Mouse (Mus musculus): ENCODE results near the gene Cideb.

The Cideb gene

GRCm38 (mm10) chr14:55762001-55762821 lies 4.0 kb upstream of the Cideb start:
- DNase-seq: peak; percentile 46

- DNase-seq: no peak
These were observed 2.9 kb upstream of the Cideb start, which contains the start of gene Ltb4r2 for GRCm38 (mm10) chr14:55761163-55761562. Ltb4r2 (plus strand) TSS chr14:55761428.

GRCm38 (mm10) chr14:55760156-55760555 lies 1.9 kb upstream of the Cideb start:
- DNase-seq: peak; percentile 96

- no peak for DNase-seq
These were observed 692 bp downstream of the Cideb start for GRCm38 (mm10) chr14:55757566-55757965.

- DNase-seq: no peak
These were observed 11.0 kb downstream of the Cideb start for GRCm38 (mm10) chr14:55747051-55747847.

- no peak for DNase-seq
These were observed 12.4 kb downstream of the Cideb start for GRCm38 (mm10) chr14:55745861-55746237.

- peak; percentile 91 for DNase-seq
These were observed 12.9 kb downstream of the Cideb start, which contains the start of the genes Dhrs1 and Nop9 for GRCm38 (mm10) chr14:55745180-55745860. Dhrs1 (minus strand) TSS chr14:55745690. Nop9 (plus strand) TSS chr14:55745693.

GRCm38 (mm10) chr14:55743711-55744110 lies 14.5 kb downstream of the Cideb start:
- DNase-seq: peak; percentile 95

- DNase-seq: peak; percentile 81
These were observed 21.1 kb downstream of the Cideb start for GRCm38 (mm10) chr14:55737086-55737687.

- DNase-seq: no peak
These were observed 22.5 kb downstream of the Cideb start for GRCm38 (mm10) chr14:55735758-55736157.

- DNase-seq: no peak
These were observed 22.9 kb downstream of the Cideb start for GRCm38 (mm10) chr14:55735334-55735733.

- no peak for DNase-seq
These were observed 23.4 kb downstream of the Cideb start for GRCm38 (mm10) chr14:55734869-55735268.

GRCm38 (mm10) chr14:55733889-55734288 lies 24.4 kb downstream of the Cideb start:
- no peak for DNase-seq

- DNase-seq: no peak
These were observed 27.7 kb downstream of the Cideb start for GRCm38 (mm10) chr14:55730531-55731032.

GRCm38 (mm10) chr14:55730116-55730515 lies 28.1 kb downstream of the Cideb start:
- no peak for DNase-seq

- DNase-seq: no peak
These were observed 30.2 kb downstream of the Cideb start for GRCm38 (mm10) chr14:55727889-55728685.

- no peak for DNase-seq
These were observed 32.0 kb downstream of the Cideb start for GRCm38 (mm10) chr14:55726261-55726660.

- peak; percentile 75 for DNase-seq
These were observed 33.8 kb downstream of the Cideb start for GRCm38 (mm10) chr14:55724411-55724871.

GRCm38 (mm10) chr14:55723433-55723832 lies 34.8 kb downstream of the Cideb start:
- no peak for DNase-seq

GRCm38 (mm10) chr14:55722438-55722945 lies 35.8 kb downstream of the Cideb start:
- no peak for DNase-seq

Data from kidney, adult 9 months (tissue).